Mouse (Mus musculus) testis, adult 2 months (tissue): Measurements from ENCODE around the gene Casp6. TPM values are rescaled to one million over a fixed set of nuclear protein-coding genes. Genes with fewer than 3 reads are reported as not detected.

ENCODE experiments used
- H3K27ac ChIP-seq: fragments of 200-500 bp; 2 replicates; pipeline ENCODE4 v1.5.1; 2012; ENCODE audit warnings: low read depth, low read length; ENCODE audit not compliant: control insufficient read depth, insufficient read depth
- H3K27me3 ChIP-seq: fragments of 200-500 bp; 2 replicates; pipeline ENCODE4 v1.6.1; 2012; ENCODE audit warnings: mild to moderate bottlenecking, low read length, moderate library complexity; ENCODE audit not compliant: control insufficient read depth, insufficient read depth
- H3K36me3 ChIP-seq: fragments of 200-500 bp; 2 replicates; pipeline ENCODE4 v1.6.1; 2012; ENCODE audit warnings: mild to moderate bottlenecking, low read length; ENCODE audit not compliant: control insufficient read depth, insufficient read depth
- H3K4me1 ChIP-seq: fragments of 200-500 bp; 2 replicates; pipeline ENCODE4 v1.6.1; 2012; ENCODE audit warnings: low read length; ENCODE audit not compliant: control insufficient read depth, insufficient read depth
- H3K4me3 ChIP-seq: fragments of 200-500 bp; 2 replicates; pipeline ENCODE4 v1.5.1; 2012; ENCODE audit warnings: low read depth, mild to moderate bottlenecking, low read length, moderate library complexity, mixed read lengths; ENCODE audit not compliant: control insufficient read depth
- CTCF ChIP-seq: fragments of 200-500 bp; IDR thresholded peaks from 2 replicates; pipeline ENCODE4 v1.5.1; 2012; ENCODE audit warnings: low read depth, mild to moderate bottlenecking, inconsistent platforms, low read length, moderate library complexity; ENCODE audit not compliant: control insufficient read depth, insufficient read depth, insufficient replicate concordance
- POLR2A ChIP-seq: fragments of 200-500 bp; IDR thresholded peaks from 2 replicates; pipeline ENCODE4 v1.6.1; 2012; ENCODE audit warnings: low read depth, mild to moderate bottlenecking, inconsistent platforms, low read length, moderate library complexity; ENCODE audit not compliant: control insufficient read depth
- polyA plus RNA-seq: library from polyadenylated mRNA; depleted of rRNA; stranded (reverse); fragments of >200 nt; gene quantifications from 2 replicates; pipeline ENCODE4 v1.2.3, GENCODE M21; 2012; rRNA removed

Gene Casp6
- polyA plus RNA-seq = 15.9 and 17.9 TPM in 2 replicates

DNA sequence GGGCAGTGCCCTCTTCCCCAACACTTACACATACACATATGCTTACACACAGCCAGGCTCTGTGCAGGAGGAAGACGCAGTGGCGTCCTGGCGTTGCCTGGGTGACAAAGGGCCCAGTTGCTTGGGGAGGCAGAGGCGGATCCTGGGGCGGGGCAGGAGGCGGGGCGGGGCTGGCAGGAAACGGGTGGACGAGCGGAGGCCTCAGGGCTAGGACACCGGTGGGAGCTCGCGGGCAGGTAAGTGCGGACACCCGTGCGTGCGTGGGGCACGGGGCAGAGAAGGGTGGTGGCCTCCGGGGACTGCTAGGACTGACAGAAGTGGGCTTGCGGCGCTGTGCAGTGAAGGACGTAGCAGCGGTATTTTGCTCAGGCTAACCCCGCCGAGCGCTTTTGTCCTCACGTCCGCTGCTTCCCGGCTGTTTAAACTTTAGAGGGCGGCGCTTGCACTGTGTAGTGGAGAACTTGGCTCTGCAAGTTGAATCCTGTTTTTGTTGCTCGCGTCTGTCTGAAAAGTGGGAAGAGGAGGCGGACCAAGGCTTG lies at the start of gene Casp6:
Gene Casp6, plus strand, starts transcription at position 155 of the 539 bp plus-strand sequence.
- H3K4me1 ChIP-seq = peaks cover 10% of the 10 kb centered on the region
- H3K4me3 ChIP-seq = peak within 1 kb of the TSS; percentile 95
- H3K36me3 ChIP-seq = no peaks in the 10 kb centered on the region
- TF ChIP-seq CTCF = no peak
- no peak; the same call in 1 of the 2 replicates for TF ChIP-seq POLR2A
- H3K27me3 ChIP-seq = no peaks in the 10 kb centered on the region
- H3K27ac ChIP-seq = peak within 1 kb of the TSS; percentile 75

DNA sequence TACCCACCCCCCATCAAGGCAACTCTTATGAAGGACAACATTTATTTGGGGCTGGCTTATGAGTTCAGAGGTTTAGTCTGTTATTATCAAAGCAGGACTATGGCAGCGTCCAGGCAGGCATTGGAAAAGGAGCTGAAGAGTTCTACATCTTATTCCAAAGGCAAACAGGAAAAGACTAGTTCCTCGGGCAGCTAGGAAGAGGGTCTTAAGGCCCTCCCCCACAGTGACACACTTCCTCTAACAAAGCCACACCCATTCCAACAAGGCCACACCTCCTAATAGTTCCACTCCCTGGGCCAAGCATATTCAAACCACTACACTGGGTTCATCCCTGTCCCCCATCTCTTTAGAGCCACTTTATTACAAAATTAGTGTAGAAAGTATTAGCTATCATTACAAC lies 38.6 kb upstream of the Casp6 start:
- peaks cover 6% of the 10 kb centered on the region for H3K4me1 ChIP-seq
- no peaks in the 10 kb centered on the region for H3K27me3 ChIP-seq
- H3K4me3 ChIP-seq = no peak overlapping the region
- H3K27ac ChIP-seq = no peak overlapping the region
- no peaks in the 10 kb centered on the region for H3K36me3 ChIP-seq
- TF ChIP-seq CTCF = no peak
- no peak for TF ChIP-seq POLR2A

DNA sequence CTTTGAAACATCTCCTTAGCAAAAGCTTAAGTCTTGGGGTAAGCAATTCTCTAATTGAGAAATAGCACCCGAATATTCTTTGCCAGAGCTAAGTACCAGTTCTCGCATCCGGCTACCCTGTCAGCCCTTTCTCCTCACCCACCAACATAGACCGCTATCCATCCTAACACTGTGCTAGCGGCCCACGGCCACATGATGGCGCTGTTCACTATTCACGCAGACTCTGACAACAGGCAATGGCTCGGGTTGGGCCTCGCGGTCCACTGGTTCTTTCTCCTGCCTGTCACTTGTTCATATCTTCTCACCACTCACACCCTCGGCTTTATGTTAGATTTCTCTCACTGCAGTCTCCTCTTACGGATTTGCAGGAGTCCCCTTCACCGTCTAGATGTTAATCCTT lies 37.5 kb upstream of the Casp6 start:
- no peak overlapping the region for H3K27ac ChIP-seq
- H3K36me3 ChIP-seq = no peaks in the 10 kb centered on the region
- H3K4me3 ChIP-seq = no peak overlapping the region
- no peaks in the 10 kb centered on the region for H3K27me3 ChIP-seq
- no peak for TF ChIP-seq POLR2A
- peak; percentile 100 for TF ChIP-seq CTCF
- H3K4me1 ChIP-seq = peaks cover 6% of the 10 kb centered on the region

DNA sequence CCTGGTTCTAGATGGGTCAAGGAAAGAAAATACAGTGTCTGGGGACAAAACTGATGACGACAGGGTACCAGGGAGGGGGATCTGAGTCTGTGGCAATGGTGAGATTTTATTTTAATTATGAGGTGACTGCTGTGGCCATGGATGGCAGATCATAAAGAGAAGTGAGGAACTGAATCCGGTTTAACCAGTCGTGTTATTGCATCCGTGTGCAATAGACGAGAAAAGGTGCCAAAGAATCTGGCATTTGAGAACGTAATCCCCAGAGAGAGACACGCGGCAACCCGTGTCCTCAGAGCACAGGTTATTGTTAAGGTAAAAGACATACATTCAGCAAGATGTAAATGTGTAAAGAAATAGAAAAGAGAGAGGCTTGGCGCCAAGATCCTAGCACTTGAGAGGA lies 23.9 kb upstream of the Casp6 start:
- TF ChIP-seq CTCF (no peak), POLR2A (no peak)
- peaks cover 6% of the 10 kb centered on the region for H3K4me1 ChIP-seq
- H3K27ac ChIP-seq = no peak overlapping the region

DNA sequence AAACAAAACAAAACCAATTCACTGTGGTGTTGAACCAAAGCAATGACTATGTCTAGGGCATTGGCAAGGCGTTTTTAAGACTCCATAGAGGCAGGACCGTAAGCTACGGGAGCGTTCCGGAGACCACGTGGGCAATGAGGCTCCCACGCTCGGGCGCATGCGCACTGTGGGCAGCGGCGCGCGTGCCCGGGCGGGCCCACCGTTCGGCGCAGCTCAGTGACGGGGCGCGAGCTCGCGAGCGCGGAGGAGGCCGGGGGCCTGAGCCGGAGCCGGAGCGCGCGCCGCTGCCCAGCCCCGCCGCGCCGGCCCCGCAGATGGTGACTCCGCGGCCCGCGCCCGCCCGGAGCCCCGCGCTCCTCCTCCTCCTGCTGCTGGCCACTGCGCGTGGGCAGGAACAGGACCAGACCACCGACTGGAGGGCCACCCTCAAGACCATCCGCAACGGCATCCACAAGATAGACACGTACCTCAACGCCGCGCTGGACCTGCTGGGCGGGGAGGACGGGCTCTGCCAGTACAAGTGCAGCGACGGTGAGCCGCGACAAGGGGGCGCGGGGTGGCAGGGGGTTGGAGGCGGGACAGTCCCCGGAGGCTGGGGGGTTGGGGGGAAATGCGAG lies 22.7 kb upstream of the Casp6 start, which contains the start of gene Pla2g12a:
Gene Pla2g12a, plus strand, starts transcription at position 202 of the 617 bp plus-strand sequence.
- H3K4me1 ChIP-seq = peaks cover 6% of the 10 kb centered on the region
- peak within 1 kb of the TSS; percentile 95 for H3K4me3 ChIP-seq
- H3K27ac ChIP-seq = peak within 1 kb of the TSS; percentile 69
- TF ChIP-seq CTCF = no peak
- peak; percentile 26; the same call in 1 of the 2 replicates for TF ChIP-seq POLR2A
- H3K36me3 ChIP-seq = no peaks in the 10 kb centered on the region
- H3K27me3 ChIP-seq = no peaks in the 10 kb centered on the region

More for the DNA sequence above, 23.9 kb upstream of the Casp6 start:
- Histone ChIP-seq H3K4me3 (no peak overlapping the region), H3K36me3 (no peaks in the 10 kb centered on the region), H3K27me3 (no peaks in the 10 kb centered on the region)

DNA sequence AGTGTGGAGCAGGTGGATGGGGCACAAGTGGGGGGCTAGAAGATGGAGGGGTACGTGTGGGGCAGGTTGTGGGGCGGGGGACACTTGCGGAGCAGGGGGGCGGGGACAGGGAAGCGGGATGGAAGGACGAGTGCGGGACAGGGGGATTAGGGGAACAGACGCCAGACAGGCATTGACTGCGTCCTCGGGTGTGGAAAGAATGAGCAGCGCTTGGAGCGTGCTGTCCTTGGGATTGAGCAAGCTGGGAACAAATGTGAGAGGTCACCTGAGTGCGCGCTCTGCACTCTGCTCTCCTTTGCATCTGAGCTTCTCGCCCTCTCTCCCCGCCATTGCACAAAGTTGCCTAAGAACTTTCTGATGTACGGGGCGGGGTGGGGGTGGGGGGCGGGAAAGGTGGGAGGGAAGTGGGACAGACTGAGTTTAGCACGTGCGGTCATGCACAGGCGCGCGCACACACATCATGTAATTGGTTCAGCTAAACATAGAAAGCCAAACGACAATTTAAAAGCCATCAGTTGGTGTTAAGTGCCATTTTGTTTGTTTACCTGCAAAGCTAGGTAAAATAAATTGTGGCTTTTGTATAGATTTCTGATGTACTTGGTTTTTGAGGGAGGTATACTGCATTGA lies 22.0 kb upstream of the Casp6 start:
- Histone ChIP-seq H3K4me1 (peaks cover 6% of the 10 kb centered on the region), H3K27ac (no peak overlapping the region), H3K27me3 (no peaks in the 10 kb centered on the region), H3K36me3 (no peaks in the 10 kb centered on the region), H3K4me3 (peak overlapping the region; percentile 95)
- TF ChIP-seq CTCF (no peak), POLR2A (no peak)

DNA sequence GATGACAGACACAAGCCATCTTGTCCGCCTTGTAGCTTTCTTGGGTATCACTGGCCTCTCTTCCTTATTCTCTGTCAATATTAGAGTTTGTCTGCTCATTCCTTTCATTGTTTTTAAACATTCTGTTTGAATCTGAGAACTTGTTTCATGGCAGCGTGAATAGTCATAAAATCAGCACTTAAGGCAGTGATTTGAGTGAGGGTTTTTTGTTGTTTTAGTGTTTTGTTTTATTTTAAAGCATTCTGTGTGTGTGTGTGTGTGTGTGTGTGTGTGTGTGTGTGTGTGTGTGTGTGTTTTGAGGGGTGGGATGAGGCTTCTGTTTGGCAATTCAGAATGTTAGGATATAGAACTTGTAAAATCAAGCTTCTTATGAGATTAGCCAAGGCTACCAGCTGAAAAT lies 21.3 kb upstream of the Casp6 start:
- H3K27ac ChIP-seq = no peak overlapping the region
- no peaks in the 10 kb centered on the region for H3K36me3 ChIP-seq
- TF ChIP-seq CTCF (no peak), POLR2A (no peak)
- no peaks in the 10 kb centered on the region for H3K27me3 ChIP-seq
- H3K4me3 ChIP-seq = no peak overlapping the region
- peaks cover 6% of the 10 kb centered on the region for H3K4me1 ChIP-seq
